Mouse (Mus musculus): ENCODE measurements at regions not wholly inside any gene's neighbourhood (a gene's known extent, or its start where the extent isn't known, plus 50 kb on each side); places are given as distances from the start of the nearest gene placed in this dataset.
A peak's percentile ranks its signal among the peaks of the same experiment; 100 is the strongest.

- H3K9me3 ChIP-seq (replicated peaks; ENCODE audit: control insufficient read depth, low read length, poor library complexity, severe bottlenecking), result no peaks in the 10 kb centered on the region
- H3K36me3 ChIP-seq (ENCODE audit: control insufficient read depth, insufficient read depth, low read length), result no peaks in the 10 kb centered on the region
- no peak overlapping the region for H3K4me2 ChIP-seq (ENCODE audit: low read length)
- ATAC-seq, result no peak
- H3K27me3 ChIP-seq (ENCODE audit: control insufficient read depth, insufficient read depth, low read depth, low read length), result no peaks in the 10 kb centered on the region
- no peak overlapping the region for H3K27ac ChIP-seq (ENCODE audit: low read length)
- 0 out of 2 replicates have a peak, but pooled peaks cover 2% of the 10 kb centered on the region for H3K4me1 ChIP-seq (ENCODE audit: control insufficient read depth, insufficient read depth, low read length)
- WGBS, result 89% methylated on average over 10 of the region's 10 CpGs
- no peak overlapping the region for H3K9ac ChIP-seq (ENCODE audit: low read depth, low read length)
- H3K4me3 ChIP-seq (ENCODE audit: low read depth, low read length), result no peak overlapping the region
Measured at GRCm38 (mm10) chr13:106691787-106692571, 244.8 kb downstream of the Ipo11 start.

- H3K4me3 ChIP-seq (ENCODE audit: low read depth, low read length), result no peak overlapping the region
- ATAC-seq, result no peak
- no peak overlapping the region for H3K4me2 ChIP-seq (ENCODE audit: low read length)
- H3K27ac ChIP-seq (ENCODE audit: low read length), result no peak overlapping the region
- H3K9ac ChIP-seq (ENCODE audit: low read depth, low read length), result no peak overlapping the region
- H3K27me3 ChIP-seq (ENCODE audit: control insufficient read depth, insufficient read depth, low read depth, low read length), result no peaks in the 10 kb centered on the region
- no peaks in the 10 kb centered on the region for H3K36me3 ChIP-seq (ENCODE audit: control insufficient read depth, insufficient read depth, low read length)
- 0 out of 2 replicates have a peak, but pooled peaks cover 2% of the 10 kb centered on the region for H3K4me1 ChIP-seq (ENCODE audit: control insufficient read depth, insufficient read depth, low read length)
- WGBS, result 55% methylated on average over 3 of the region's 3 CpGs
- no peaks in the 10 kb centered on the region for H3K9me3 ChIP-seq (replicated peaks; ENCODE audit: control insufficient read depth, low read length, poor library complexity, severe bottlenecking)
Measured at GRCm38 (mm10) chr13:106690125-106690524, 246.6 kb downstream of the Ipo11 start.

- no peaks in the 10 kb centered on the region for H3K9me3 ChIP-seq (replicated peaks; ENCODE audit: control insufficient read depth, low read length, poor library complexity, severe bottlenecking)
- H3K4me3 ChIP-seq (ENCODE audit: low read depth, low read length), result no peak overlapping the region
- H3K27me3 ChIP-seq (ENCODE audit: control insufficient read depth, insufficient read depth, low read depth, low read length), result no peaks in the 10 kb centered on the region
- no peak for ATAC-seq
- H3K27ac ChIP-seq (ENCODE audit: low read length), result no peak overlapping the region
- WGBS, result 53% methylated on average over 2 of the region's 2 CpGs
- H3K36me3 ChIP-seq (ENCODE audit: control insufficient read depth, insufficient read depth, low read length), result no peaks in the 10 kb centered on the region
- 0 out of 2 replicates have a peak, but pooled peaks cover 2% of the 10 kb centered on the region for H3K4me1 ChIP-seq (ENCODE audit: control insufficient read depth, insufficient read depth, low read length)
- H3K4me2 ChIP-seq (ENCODE audit: low read length), result no peak overlapping the region
- H3K9ac ChIP-seq (ENCODE audit: low read depth, low read length), result no peak overlapping the region
Measured at GRCm38 (mm10) chr13:106689618-106690017, 247.1 kb downstream of the Ipo11 start.

GRCm38 (mm10) chr13:106689051-106689450 is 247.7 kb downstream of the Ipo11 start:
- no peaks in the 10 kb centered on the region for H3K9me3 ChIP-seq (replicated peaks; ENCODE audit: control insufficient read depth, low read length, poor library complexity, severe bottlenecking)
- no peaks in the 10 kb centered on the region for H3K36me3 ChIP-seq (ENCODE audit: control insufficient read depth, insufficient read depth, low read length)
- no peak overlapping the region for H3K27ac ChIP-seq (ENCODE audit: low read length)
- no peak overlapping the region for H3K9ac ChIP-seq (ENCODE audit: low read depth, low read length)
- no peaks in the 10 kb centered on the region for H3K27me3 ChIP-seq (ENCODE audit: control insufficient read depth, insufficient read depth, low read depth, low read length)
- H3K4me1 ChIP-seq (ENCODE audit: control insufficient read depth, insufficient read depth, low read length), result 0 out of 2 replicates have a peak, but pooled peaks cover 2% of the 10 kb centered on the region
- H3K4me3 ChIP-seq (ENCODE audit: low read depth, low read length), result no peak overlapping the region
- 86% methylated on average over 8 of the region's 8 CpGs for WGBS
- no peak overlapping the region for H3K4me2 ChIP-seq (ENCODE audit: low read length)
- no peak for ATAC-seq

- Histone ChIP-seq H3K4me3 (ENCODE audit: low read depth, low read length) (no peak overlapping the region), H3K27me3 (ENCODE audit: control insufficient read depth, insufficient read depth, low read depth, low read length) (no peaks in the 10 kb centered on the region), H3K9ac (ENCODE audit: low read depth, low read length) (no peak overlapping the region), H3K9me3 (replicated peaks; ENCODE audit: control insufficient read depth, low read length, poor library complexity, severe bottlenecking) (no peaks in the 10 kb centered on the region), H3K27ac (ENCODE audit: low read length) (no peak overlapping the region), H3K4me2 (ENCODE audit: low read length) (no peak overlapping the region), H3K4me1 (ENCODE audit: control insufficient read depth, insufficient read depth, low read length) (no peaks in the 10 kb centered on the region), H3K36me3 (ENCODE audit: control insufficient read depth, insufficient read depth, low read length) (no peaks in the 10 kb centered on the region)
- 87% methylated on average over 5 of the region's 5 CpGs for WGBS
- ATAC-seq, result no peak
Measured at GRCm38 (mm10) chr13:106669665-106670064, 267.1 kb downstream of the Ipo11 start.

GRCm38 (mm10) chr13:106662195-106662594 is 274.6 kb downstream of the Ipo11 start:
- H3K4me3 ChIP-seq (ENCODE audit: low read depth, low read length), result no peak overlapping the region
- no peak overlapping the region for H3K27ac ChIP-seq (ENCODE audit: low read length)
- no peaks in the 10 kb centered on the region for H3K27me3 ChIP-seq (ENCODE audit: control insufficient read depth, insufficient read depth, low read depth, low read length)
- WGBS, result 95% methylated on average over 1 of the region's 1 CpGs
- no peak overlapping the region for H3K4me2 ChIP-seq (ENCODE audit: low read length)
- no peaks in the 10 kb centered on the region for H3K36me3 ChIP-seq (ENCODE audit: control insufficient read depth, insufficient read depth, low read length)
- no peak overlapping the region for H3K9ac ChIP-seq (ENCODE audit: low read depth, low read length)
- no peaks in the 10 kb centered on the region for H3K9me3 ChIP-seq (replicated peaks; ENCODE audit: control insufficient read depth, low read length, poor library complexity, severe bottlenecking)
- ATAC-seq, result no peak
- no peaks in the 10 kb centered on the region for H3K4me1 ChIP-seq (ENCODE audit: control insufficient read depth, insufficient read depth, low read length)

- no peaks in the 10 kb centered on the region for H3K9me3 ChIP-seq (replicated peaks; ENCODE audit: control insufficient read depth, low read length, poor library complexity, severe bottlenecking)
- H3K27me3 ChIP-seq (ENCODE audit: control insufficient read depth, insufficient read depth, low read depth, low read length), result no peaks in the 10 kb centered on the region
- H3K27ac ChIP-seq (ENCODE audit: low read length), result no peak overlapping the region
- peak; percentile 67; the same call in 1 of the 2 replicates for ATAC-seq
- no peaks in the 10 kb centered on the region for H3K4me1 ChIP-seq (ENCODE audit: control insufficient read depth, insufficient read depth, low read length)
- no peaks in the 10 kb centered on the region for H3K36me3 ChIP-seq (ENCODE audit: control insufficient read depth, insufficient read depth, low read length)
- H3K4me3 ChIP-seq (ENCODE audit: low read depth, low read length), result no peak overlapping the region
- H3K9ac ChIP-seq (ENCODE audit: low read depth, low read length), result no peak overlapping the region
- H3K4me2 ChIP-seq (ENCODE audit: low read length), result no peak overlapping the region
Measured at GRCm38 (mm10) chr13:106649363-106649762, 287.4 kb downstream of the Ipo11 start.

- peaks cover 3% of the 10 kb centered on the region; the same call in 1 of the 2 replicates for H3K4me1 ChIP-seq (ENCODE audit: control insufficient read depth, insufficient read depth, low read length)
- ATAC-seq, result peak; percentile 76
- H3K4me3 ChIP-seq (ENCODE audit: low read depth, low read length), result no peak overlapping the region
- no peak overlapping the region for H3K27ac ChIP-seq (ENCODE audit: low read length)
- no peak overlapping the region for H3K4me2 ChIP-seq (ENCODE audit: low read length)
- H3K27me3 ChIP-seq (ENCODE audit: control insufficient read depth, insufficient read depth, low read depth, low read length), result no peaks in the 10 kb centered on the region
- no peaks in the 10 kb centered on the region for H3K36me3 ChIP-seq (ENCODE audit: control insufficient read depth, insufficient read depth, low read length)
- WGBS, result 68% methylated on average over 5 of the region's 5 CpGs
- H3K9ac ChIP-seq (ENCODE audit: low read depth, low read length), result no peak overlapping the region
- no peaks in the 10 kb centered on the region for H3K9me3 ChIP-seq (replicated peaks; ENCODE audit: control insufficient read depth, low read length, poor library complexity, severe bottlenecking)
Measured at GRCm38 (mm10) chr13:106643302-106643975, 293.3 kb downstream of the Ipo11 start.
